8 mouse cellular contexts compared by ENCODE assay signal in genomic region chr6:29170952-29171388, GRCm38 (mm10). TPM values are rescaled to one million over a fixed set of nuclear protein-coding genes. Genes with fewer than 3 reads are reported as not detected.
A peak's percentile ranks its signal among the peaks of the same experiment; 100 is the strongest.
DNase-seq lines count a peak whose midpoint lies in the region; ATAC-seq and TF ChIP-seq lines count a peak whose summit lies in the region.

No protein-coding gene starts in this region.

- H3K4me3 ChIP-seq in gastrocnemius, adult 2 months, result peak overlapping the region; percentile 78
- peak overlapping the region; percentile 48 for H3K4me3 ChIP-seq in hindbrain, embryonic 16.5 days (ENCODE audit: low read length)

- under 1% methylated on average over 36 of the region's 40 CpGs for WGBS in hindbrain, embryonic 16.5 days

- H3K4me2 ChIP-seq in hindbrain, embryonic 16.5 days (ENCODE audit: low read length), result peak overlapping the region; percentile 97

- H3K9ac ChIP-seq in hindbrain, embryonic 16.5 days (ENCODE audit: low read depth, low read length), result peak overlapping the region; percentile 67

- intact Hi-C loops in gastrocnemius, adult 2 months (cut with DNase I), result loop anchor here (1.0 kb wide), 1 partner anchor 27 kb away; no protein-coding TSS in a partner anchor

- ATAC-seq in hindbrain, embryonic 16.5 days, result peak; percentile 65

- H3K36me3 ChIP-seq in hindbrain, embryonic 16.5 days (ENCODE audit: control insufficient read depth, insufficient read depth, low read length), result peaks cover 4% of the 10 kb centered on the region; the same call in 1 of the 2 replicates

- H3K9me3 ChIP-seq in hindbrain, embryonic 16.5 days (ENCODE audit: control insufficient read depth, low read length), result no peaks in the 10 kb centered on the region

- peaks cover 21% of the 10 kb centered on the region for H3K4me1 ChIP-seq in hindbrain, embryonic 16.5 days (ENCODE audit: control insufficient read depth, insufficient read depth, low read depth, low read length)

- peak overlapping the region; percentile 35; the same call in 1 of the 2 replicates for H3K27ac ChIP-seq in gastrocnemius, adult 2 months
- no peak overlapping the region for H3K27ac ChIP-seq in hindbrain, embryonic 16.5 days (ENCODE audit: low read depth, low read length)

- no peak; the same call in 1 of the 2 replicates for TF ChIP-seq CTCF in gastrocnemius, adult 2 months (IDR thresholded peaks at IDR 0.05)

- peaks cover 10% of the 10 kb centered on the region for H3K27me3 ChIP-seq in hindbrain, embryonic 16.5 days (replicated peaks; ENCODE audit: control insufficient read depth, insufficient read depth, low read length)

- peak; percentile 66 for DNase-seq in T-cell, adult 2 months (ENCODE audit: low spot score)
- peak; percentile 73 to 74 for DNase-seq in cerebellum, postnatal 36 days
- peak; percentile 84 for DNase-seq in gastrocnemius, adult 2 months
- peak; percentile 65 to 77 for DNase-seq in left cerebral cortex, adult 18-20 months (ENCODE audit: low spot score in 2 of 2)
- peak; percentile 87 to 89 for DNase-seq in lung, postnatal 4 days
- peak; percentile 73 for DNase-seq in right cerebral cortex, adult 18-20 months
- DNase-seq in urinary bladder, postnatal 14 days (ENCODE audit: low spot score), result peak; percentile 78

RNA-seq across cellular contexts. Expression of gene Rbm28, which starts 6.2 kb away (rescaled TPM):
- total RNA-seq in gastrocnemius, adult 2 months (2021), result 10 to 100 TPM; 16.3 to 18.4 TPM
- polyA plus RNA-seq in hindbrain, embryonic 16.5 days (2015; fragmentation: Nextera tagmentation; extraction: Ambion mirVana), result 33.8 and 41.6 TPM in 2 replicates
- total RNA-seq in left cerebral cortex, adult 18-20 months (2021), result 10 to 100 TPM; 40.2 to 44.1 TPM

RNA-seq across cellular contexts. Expression of gene Prrt4, which starts 8.4 kb away (rescaled TPM):
- total RNA-seq in gastrocnemius, adult 2 months (2021), result under 1 TPM; 0.36 to 0.73 TPM
- polyA plus RNA-seq in hindbrain, embryonic 16.5 days (2015; fragmentation: Nextera tagmentation; extraction: Ambion mirVana), result 11.1 and 11.7 TPM in 2 replicates
- 1 to 10 TPM; 3.0 to 3.5 TPM for total RNA-seq in left cerebral cortex, adult 18-20 months (2021)

RNA-seq across cellular contexts. Expression of gene Impdh1, which starts 45.2 kb away (rescaled TPM):
- 10 to 100 TPM in 1 of 2 experiments, 1 to 10 TPM in 1; 9.9 to 10.3 TPM for total RNA-seq in gastrocnemius, adult 2 months (2021)
- 71.5 and 80.7 TPM in 2 replicates for polyA plus RNA-seq in hindbrain, embryonic 16.5 days (2015; fragmentation: Nextera tagmentation; extraction: Ambion mirVana)
- total RNA-seq in left cerebral cortex, adult 18-20 months (2021), result 10 to 100 TPM; 56.7 to 58.6 TPM

Comparison
In these comparisons a context has a peak if more than half of its experiments do, and no peak if none do; other contexts are left out.
1. RNA of gene Impdh1, which starts 45.2 kb away (total RNA-seq): 56.7 to 58.6 TPM in left cerebral cortex, adult 18-20 months; 9.9 to 10.3 TPM in gastrocnemius, adult 2 months; every median in the first group is over 4 times any median in the second.
2. Peak in every context shown above with its lines, with median percentiles within 50 percentile points of each other: DNase-seq.